Mouse (Mus musculus): Measurements from ENCODE around the gene Ntf5. TPM values are rescaled to one million over a fixed set of nuclear protein-coding genes. Genes with fewer than 3 reads are reported as not detected.
A peak's percentile ranks its signal among the peaks of the same experiment; 100 is the strongest.
"Not testable (repeated sequence)": the region's sequence is repeated elsewhere in the genome, so short reads cannot be mapped to it uniquely, and the experiment has no call there.

Ntf5 gene
- polyA plus RNA-seq, 1 experiment from 2014 or later: 0.10 TPM

DNA sequence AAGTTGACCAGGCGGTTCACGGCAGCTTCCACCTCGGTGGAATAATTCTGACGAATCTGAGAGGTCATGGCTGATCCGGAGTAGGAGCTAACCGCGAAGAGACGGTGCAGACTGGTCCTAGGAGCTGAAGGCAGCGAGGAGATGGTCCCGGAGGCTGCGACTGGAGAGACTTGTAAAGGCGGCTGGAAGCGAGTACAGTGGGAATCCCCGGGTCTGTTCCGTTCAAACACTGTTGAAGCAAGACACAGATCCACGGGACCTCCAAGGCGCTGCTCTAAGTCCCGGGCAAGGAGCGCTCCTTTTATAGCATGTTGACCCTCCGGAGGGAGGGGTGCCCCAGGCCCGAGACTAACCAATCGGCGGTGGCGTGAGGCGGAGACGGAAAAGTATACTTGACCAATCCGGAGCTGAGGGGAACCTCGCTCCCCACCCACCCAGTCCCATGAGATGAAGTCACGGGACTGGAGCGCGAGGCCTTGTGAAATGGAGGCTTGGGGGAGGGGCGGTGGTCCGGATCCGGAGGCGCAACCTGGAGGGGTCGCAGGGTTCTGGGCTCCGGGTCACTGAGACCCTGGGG lies 46.2 kb downstream of the Ntf5 start, which contains the start of gene Ftl1:
Gene Ftl1 (minus strand): TSS at position 321 of the 577 bp plus-strand sequence.
- Histone ChIP-seq H3K9ac (replicated peaks; ENCODE audit: low read depth, low read length) (peak within 1 kb of the TSS; percentile 88), H3K4me1 (replicated peaks; ENCODE audit: control insufficient read depth, insufficient read depth, low read length) (peaks cover 30% of the 10 kb centered on the region), H3K4me2 (ENCODE audit: low read length) (peak within 1 kb of the TSS; percentile 98), H3K4me3 (replicated peaks; ENCODE audit: low read length) (peak within 1 kb of the TSS; percentile 53), H3K27ac (ENCODE audit: low read length) (peak within 1 kb of the TSS; percentile 97), H3K36me3 (ENCODE audit: control insufficient read depth, insufficient read depth) (peaks cover 23% of the 10 kb centered on the region)
- H3K9me3 ChIP-seq (ENCODE audit: control insufficient read depth, low read length); H3K27me3 ChIP-seq (replicated peaks; ENCODE audit: control insufficient read depth, insufficient read depth, low read length): not testable (repeated sequence)
- WGBS: 0% methylated on average over 24 of the region's 37 CpGs
- peak; percentile 96 for ATAC-seq

DNA sequence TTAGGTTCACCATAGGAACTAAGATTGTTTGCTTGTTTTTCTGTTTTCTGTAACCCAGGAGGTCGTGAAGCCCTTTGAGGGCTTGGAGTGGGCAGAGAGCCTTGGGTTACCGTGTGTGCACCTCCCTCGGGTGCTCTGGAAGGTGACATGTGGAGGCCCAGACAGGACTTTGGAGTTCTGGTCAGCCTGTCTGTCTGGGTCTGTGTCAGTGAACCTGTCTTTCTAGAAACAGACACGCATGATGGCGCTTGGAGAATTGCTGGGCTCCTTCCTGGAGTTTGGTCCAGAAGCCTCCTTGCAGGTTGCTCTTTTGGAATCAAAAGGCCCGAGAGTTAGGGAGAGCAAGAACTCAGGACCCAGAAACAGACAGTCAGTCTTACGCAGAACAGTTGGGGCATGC lies 46.9 kb downstream of the Ntf5 start:
- ATAC-seq: no peak
- peaks cover 34% of the 10 kb centered on the region for H3K4me1 ChIP-seq (replicated peaks; ENCODE audit: control insufficient read depth, insufficient read depth, low read length)
- no peaks in the 10 kb centered on the region for H3K9me3 ChIP-seq (ENCODE audit: control insufficient read depth, low read length)
- 74% methylated on average over 7 of the region's 7 CpGs for WGBS
- H3K4me2 ChIP-seq (ENCODE audit: low read length): peak overlapping the region; percentile 56
- no peaks in the 10 kb centered on the region for H3K27me3 ChIP-seq (replicated peaks; ENCODE audit: control insufficient read depth, insufficient read depth, low read length)
- H3K36me3 ChIP-seq (ENCODE audit: control insufficient read depth, insufficient read depth): peaks cover 23% of the 10 kb centered on the region
- H3K27ac ChIP-seq (ENCODE audit: low read length): peak overlapping the region; percentile 85
- H3K9ac ChIP-seq (replicated peaks; ENCODE audit: low read depth, low read length): peak overlapping the region; percentile 62
- H3K4me3 ChIP-seq (replicated peaks; ENCODE audit: low read length): peak overlapping the region; percentile 53

DNA sequence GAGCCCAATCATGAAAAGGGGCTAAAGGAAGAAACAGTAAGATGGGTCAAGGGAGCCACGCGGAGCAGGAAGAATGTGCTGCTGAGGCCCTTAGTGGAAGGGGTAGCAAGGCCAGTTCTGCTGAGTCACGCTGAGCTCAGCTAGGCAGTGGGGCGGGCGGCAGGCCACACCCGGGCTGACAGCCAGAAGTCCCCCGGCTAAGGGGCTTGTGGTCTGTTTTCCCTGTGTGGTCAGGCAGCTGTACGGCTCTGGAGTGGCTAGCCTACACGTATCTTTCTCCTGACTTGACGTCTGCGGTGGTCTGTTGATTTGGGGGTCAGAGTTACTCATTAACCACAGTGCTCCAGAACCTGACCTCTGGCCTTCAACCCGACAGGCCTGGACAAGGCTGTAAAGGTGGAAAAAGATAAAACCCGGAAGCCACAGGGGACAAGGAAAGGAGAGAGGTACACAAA lies 47.4 kb downstream of the Ntf5 start:
- no peak for ATAC-seq
- H3K27me3 ChIP-seq (replicated peaks; ENCODE audit: control insufficient read depth, insufficient read depth, low read length): no peaks in the 10 kb centered on the region
- H3K9me3 ChIP-seq (ENCODE audit: control insufficient read depth, low read length): no peaks in the 10 kb centered on the region
- peaks cover 39% of the 10 kb centered on the region for H3K4me1 ChIP-seq (replicated peaks; ENCODE audit: control insufficient read depth, insufficient read depth, low read length)
- 0 out of 2 replicates have a peak overlapping the region, but pooled peaks have one; percentile 15 for H3K9ac ChIP-seq (replicated peaks; ENCODE audit: low read depth, low read length)
- H3K4me3 ChIP-seq (replicated peaks; ENCODE audit: low read length): no peak overlapping the region
- no peak overlapping the region for H3K4me2 ChIP-seq (ENCODE audit: low read length)
- peaks cover 21% of the 10 kb centered on the region; the same call in 1 of the 2 replicates for H3K36me3 ChIP-seq (ENCODE audit: control insufficient read depth, insufficient read depth)
- H3K27ac ChIP-seq (ENCODE audit: low read length): peak overlapping the region; percentile 85
- 51% methylated on average over 13 of the region's 13 CpGs for WGBS

DNA sequence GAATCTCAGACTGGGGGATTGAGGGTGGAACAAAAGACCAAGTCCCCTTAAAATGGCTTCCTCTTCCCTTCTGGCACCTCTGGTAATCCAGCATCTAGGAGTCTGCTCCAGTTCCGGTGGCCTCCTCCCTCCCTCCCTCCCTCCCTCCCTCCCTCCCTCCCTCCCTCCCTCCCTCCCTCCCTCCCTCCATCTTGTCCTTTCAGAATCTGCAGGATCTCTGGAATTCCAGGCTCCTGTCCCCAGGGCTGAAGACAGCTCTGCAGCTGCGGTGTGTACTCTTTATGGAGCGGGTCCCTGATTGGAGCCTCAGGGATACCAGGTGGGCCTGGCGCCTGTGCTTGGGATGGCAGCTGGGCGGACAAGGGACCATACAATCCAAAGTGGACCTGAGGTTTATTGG lies 47.8 kb downstream of the Ntf5 start:
- H3K4me2 ChIP-seq (ENCODE audit: low read length): no peak overlapping the region
- no peak overlapping the region for H3K4me3 ChIP-seq (replicated peaks; ENCODE audit: low read length)
- no peak for ATAC-seq
- H3K36me3 ChIP-seq (ENCODE audit: control insufficient read depth, insufficient read depth): peaks cover 21% of the 10 kb centered on the region; the same call in 1 of the 2 replicates
- peaks cover 43% of the 10 kb centered on the region for H3K4me1 ChIP-seq (replicated peaks; ENCODE audit: control insufficient read depth, insufficient read depth, low read length)
- 73% methylated on average over 5 of the region's 5 CpGs for WGBS
- H3K27ac ChIP-seq (ENCODE audit: low read length): no peak overlapping the region
- H3K27me3 ChIP-seq (replicated peaks; ENCODE audit: control insufficient read depth, insufficient read depth, low read length): no peaks in the 10 kb centered on the region
- H3K9me3 ChIP-seq (ENCODE audit: control insufficient read depth, low read length): no peaks in the 10 kb centered on the region
- no peak overlapping the region for H3K9ac ChIP-seq (replicated peaks; ENCODE audit: low read depth, low read length)

DNA sequence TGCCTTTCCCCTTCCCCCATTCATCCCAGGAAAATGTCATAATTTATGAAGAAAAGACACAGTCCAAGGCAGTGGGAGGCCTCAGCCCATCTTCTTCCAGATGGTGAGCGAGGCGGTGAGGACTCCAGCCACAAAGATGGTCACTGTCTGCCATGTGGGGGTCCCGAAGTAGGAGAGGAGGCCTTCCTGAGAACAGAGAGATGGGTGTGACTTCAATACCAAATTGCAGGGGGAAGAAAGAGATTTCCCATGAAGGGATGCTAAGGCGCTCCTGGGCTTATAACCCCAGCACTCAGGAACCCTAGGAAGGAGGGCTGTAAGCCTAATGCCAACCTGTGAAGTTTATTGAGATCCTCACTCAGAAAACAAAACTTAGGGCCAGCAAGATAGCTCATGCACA lies 48.3 kb downstream of the Ntf5 start:
- no peak overlapping the region for H3K4me2 ChIP-seq (ENCODE audit: low read length)
- no peak overlapping the region for H3K4me3 ChIP-seq (replicated peaks; ENCODE audit: low read length)
- H3K27me3 ChIP-seq (replicated peaks; ENCODE audit: control insufficient read depth, insufficient read depth, low read length): no peaks in the 10 kb centered on the region
- H3K27ac ChIP-seq (ENCODE audit: low read length): no peak overlapping the region
- no peak overlapping the region for H3K9ac ChIP-seq (replicated peaks; ENCODE audit: low read depth, low read length)
- WGBS: 95% methylated on average over 4 of the region's 4 CpGs
- no peaks in the 10 kb centered on the region for H3K9me3 ChIP-seq (ENCODE audit: control insufficient read depth, low read length)
- H3K4me1 ChIP-seq (replicated peaks; ENCODE audit: control insufficient read depth, insufficient read depth, low read length): peaks cover 41% of the 10 kb centered on the region
- peaks cover 21% of the 10 kb centered on the region; the same call in 1 of the 2 replicates for H3K36me3 ChIP-seq (ENCODE audit: control insufficient read depth, insufficient read depth)
- ATAC-seq: no peak

DNA sequence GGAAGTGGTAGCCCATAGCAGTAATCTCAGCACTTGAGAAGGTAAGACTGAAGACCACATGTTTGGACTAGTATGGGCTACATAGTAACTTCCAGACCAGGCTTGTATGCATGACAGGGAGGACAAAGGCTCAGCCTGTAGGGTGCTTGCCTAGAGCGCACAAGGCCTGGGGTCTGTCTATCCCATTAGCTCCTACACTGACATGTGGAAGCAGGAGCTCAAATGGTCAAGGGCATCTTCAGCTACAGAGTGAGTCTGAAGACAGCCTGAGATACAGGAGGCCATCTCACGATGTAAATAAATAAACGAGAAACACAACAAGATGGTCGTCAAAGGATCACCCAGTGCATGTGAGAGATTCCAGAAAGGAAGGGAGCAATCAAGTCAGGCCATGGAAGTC lies 48.8 kb downstream of the Ntf5 start:
- ATAC-seq: no peak
- Histone ChIP-seq H3K4me2 (ENCODE audit: low read length) (no peak overlapping the region), H3K27ac (ENCODE audit: low read length) (no peak overlapping the region), H3K27me3 (replicated peaks; ENCODE audit: control insufficient read depth, insufficient read depth, low read length) (no peaks in the 10 kb centered on the region), H3K9me3 (ENCODE audit: control insufficient read depth, low read length) (no peaks in the 10 kb centered on the region), H3K4me3 (replicated peaks; ENCODE audit: low read length) (no peak overlapping the region), H3K9ac (replicated peaks; ENCODE audit: low read depth, low read length) (no peak overlapping the region), H3K4me1 (replicated peaks; ENCODE audit: control insufficient read depth, insufficient read depth, low read length) (peaks cover 35% of the 10 kb centered on the region), H3K36me3 (ENCODE audit: control insufficient read depth, insufficient read depth) (peaks cover 17% of the 10 kb centered on the region; the same call in 1 of the 2 replicates)
- 91% methylated on average over 4 of the region's 4 CpGs for WGBS

DNA sequence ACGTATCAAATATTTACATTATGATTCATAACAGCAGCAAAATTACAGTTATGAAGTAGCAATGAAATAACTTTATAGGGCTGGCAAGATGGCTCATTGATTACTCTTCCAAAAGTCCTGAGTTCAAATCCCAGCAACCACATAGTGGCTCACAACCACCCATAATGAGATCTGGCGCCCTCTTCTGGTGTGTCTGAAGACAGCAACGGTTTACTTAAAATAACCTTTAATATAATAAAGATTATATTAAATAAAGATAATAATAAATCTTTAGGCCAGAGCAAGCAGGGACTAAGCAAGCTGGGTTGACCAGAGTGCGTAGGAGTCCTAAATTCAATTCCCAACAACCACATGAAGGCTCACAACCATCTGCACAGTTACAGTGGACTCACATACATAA lies 49.4 kb downstream of the Ntf5 start:
- peaks cover 30% of the 10 kb centered on the region for H3K4me1 ChIP-seq (replicated peaks; ENCODE audit: control insufficient read depth, insufficient read depth, low read length)
- H3K9ac ChIP-seq (replicated peaks; ENCODE audit: low read depth, low read length); H3K27me3 ChIP-seq (replicated peaks; ENCODE audit: control insufficient read depth, insufficient read depth, low read length); H3K9me3 ChIP-seq (ENCODE audit: control insufficient read depth, low read length); H3K27ac ChIP-seq (ENCODE audit: low read length); H3K4me3 ChIP-seq (replicated peaks; ENCODE audit: low read length); H3K4me2 ChIP-seq (ENCODE audit: low read length); ATAC-seq: not testable (repeated sequence)
- H3K36me3 ChIP-seq (ENCODE audit: control insufficient read depth, insufficient read depth): peaks cover 13% of the 10 kb centered on the region; the same call in 1 of the 2 replicates
- 78% methylated on average over 4 of the region's 4 CpGs for WGBS

DNA sequence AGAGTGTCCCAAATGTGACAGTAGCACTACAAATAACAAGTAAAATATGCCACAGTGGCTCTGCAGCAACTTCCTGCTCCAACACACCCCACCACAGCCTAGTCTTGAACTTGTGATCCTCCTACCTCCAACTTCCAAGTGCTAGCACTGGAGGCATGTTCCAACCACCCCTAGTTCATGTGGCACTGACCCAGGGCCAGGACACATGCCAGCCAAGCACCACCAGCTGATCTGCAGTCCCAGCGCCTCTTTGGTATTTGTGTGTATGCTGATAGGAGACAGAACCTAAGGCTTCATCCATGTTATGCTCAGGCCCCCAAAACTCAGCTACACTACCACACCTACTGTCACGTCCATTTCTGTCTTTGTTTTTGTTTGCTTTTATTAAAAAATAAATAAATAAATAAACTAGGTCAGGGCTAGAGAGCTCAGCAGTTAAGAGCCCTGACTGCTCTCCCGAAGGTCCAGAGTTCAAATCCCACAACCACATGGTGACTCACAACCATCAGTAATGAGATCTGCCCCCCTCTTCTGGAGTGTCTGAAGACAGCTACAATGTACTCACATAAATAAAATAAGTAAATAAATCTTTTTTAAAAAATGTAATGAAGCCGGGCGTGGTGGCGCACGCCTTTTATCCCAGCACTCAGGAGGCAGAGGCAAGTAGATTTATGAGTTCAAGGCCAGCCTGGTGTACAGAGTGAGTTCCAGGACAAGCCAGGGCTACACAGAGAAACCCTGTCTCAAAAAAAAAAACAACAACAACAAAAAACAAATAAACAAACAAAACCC lies 50.7 kb downstream of the Ntf5 start:
- H3K4me1 ChIP-seq (replicated peaks; ENCODE audit: control insufficient read depth, insufficient read depth, low read length): peaks cover 25% of the 10 kb centered on the region
- H3K4me2 ChIP-seq (ENCODE audit: low read length): no peak overlapping the region
- no peaks in the 10 kb centered on the region for H3K9me3 ChIP-seq (ENCODE audit: control insufficient read depth, low read length)
- no peaks in the 10 kb centered on the region for H3K27me3 ChIP-seq (replicated peaks; ENCODE audit: control insufficient read depth, insufficient read depth, low read length)
- no peak for ATAC-seq
- peaks cover 9% of the 10 kb centered on the region; the same call in 1 of the 2 replicates for H3K36me3 ChIP-seq (ENCODE audit: control insufficient read depth, insufficient read depth)
- no peak overlapping the region for H3K27ac ChIP-seq (ENCODE audit: low read length)
- no peak overlapping the region for H3K4me3 ChIP-seq (replicated peaks; ENCODE audit: low read length)
- 93% methylated on average over 7 of the region's 7 CpGs for WGBS
- no peak overlapping the region for H3K9ac ChIP-seq (replicated peaks; ENCODE audit: low read depth, low read length)

DNA sequence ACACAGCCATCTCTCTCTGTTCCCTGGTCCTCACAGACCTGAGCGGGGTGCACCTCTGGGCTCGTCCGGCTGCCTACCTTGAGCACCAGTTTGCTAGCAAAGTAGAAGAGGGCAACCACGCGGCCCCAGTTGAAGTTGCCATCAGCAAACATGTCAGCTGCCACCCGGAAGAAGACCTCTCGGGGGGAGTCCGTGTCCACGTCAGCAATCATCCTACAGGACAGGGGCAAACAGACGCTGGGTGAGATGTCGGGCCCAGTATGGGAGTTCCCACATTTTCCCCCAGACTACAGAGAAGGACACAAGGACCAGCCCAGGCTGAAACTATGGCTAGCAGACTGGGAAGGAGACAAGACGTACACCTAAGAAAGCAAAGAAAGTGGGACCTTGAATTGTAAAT lies 51.6 kb downstream of the Ntf5 start:
- Histone ChIP-seq H3K4me2 (ENCODE audit: low read length) (no peak overlapping the region), H3K9me3 (ENCODE audit: control insufficient read depth, low read length) (no peaks in the 10 kb centered on the region), H3K4me3 (replicated peaks; ENCODE audit: low read length) (no peak overlapping the region), H3K27ac (ENCODE audit: low read length) (no peak overlapping the region), H3K9ac (replicated peaks; ENCODE audit: low read depth, low read length) (no peak overlapping the region), H3K27me3 (replicated peaks; ENCODE audit: control insufficient read depth, insufficient read depth, low read length) (no peaks in the 10 kb centered on the region), H3K36me3 (ENCODE audit: control insufficient read depth, insufficient read depth) (peaks cover 9% of the 10 kb centered on the region; the same call in 1 of the 2 replicates), H3K4me1 (replicated peaks; ENCODE audit: control insufficient read depth, insufficient read depth, low read length) (peaks cover 24% of the 10 kb centered on the region)
- ATAC-seq: no peak
- 96% methylated on average over 12 of the region's 12 CpGs for WGBS
